Mouse (Mus musculus): ENCODE results near the gene Olfr772. TPM values are rescaled to one million over a fixed set of nuclear protein-coding genes. Genes with fewer than 3 reads are reported as not detected.
"Not testable (repeated sequence)": the region's sequence is repeated elsewhere in the genome, so short reads cannot be mapped to it uniquely, and the experiment has no call there.

Gene Olfr772
- polyA plus RNA-seq (2017; shearing (Covaris generic)): not detected

DNA sequence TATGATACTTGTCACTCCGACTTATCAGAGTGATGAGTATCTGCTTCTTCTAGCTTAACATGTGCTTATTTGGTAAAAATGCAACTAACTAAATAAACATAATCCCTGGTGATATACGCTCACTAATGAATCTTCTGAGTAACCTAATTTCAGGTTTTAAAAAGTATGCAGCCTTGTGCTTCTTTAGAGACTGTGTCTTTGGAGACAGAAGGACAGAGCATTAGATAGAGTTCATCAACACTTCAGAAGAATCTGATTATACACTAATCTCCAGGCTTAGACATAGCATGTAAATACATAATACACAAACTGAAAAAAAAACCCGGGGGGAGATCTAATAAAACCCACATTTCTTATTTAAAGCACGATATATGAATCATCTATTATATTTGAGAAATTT is at the start of gene Olfr772:
Olfr772 (minus strand) TSS at position 101 of the 400 bp plus-strand sequence.
- not testable (repeated sequence) for ATAC-seq

GRCm38 (mm10) chr10:129187319-129187718 is 9.6 kb upstream of the Olfr772 start, which contains the start of gene Olfr773:
Gene Olfr773 (minus strand): TSS chr10:129187419.
- ATAC-seq: not testable (repeated sequence)

DNA sequence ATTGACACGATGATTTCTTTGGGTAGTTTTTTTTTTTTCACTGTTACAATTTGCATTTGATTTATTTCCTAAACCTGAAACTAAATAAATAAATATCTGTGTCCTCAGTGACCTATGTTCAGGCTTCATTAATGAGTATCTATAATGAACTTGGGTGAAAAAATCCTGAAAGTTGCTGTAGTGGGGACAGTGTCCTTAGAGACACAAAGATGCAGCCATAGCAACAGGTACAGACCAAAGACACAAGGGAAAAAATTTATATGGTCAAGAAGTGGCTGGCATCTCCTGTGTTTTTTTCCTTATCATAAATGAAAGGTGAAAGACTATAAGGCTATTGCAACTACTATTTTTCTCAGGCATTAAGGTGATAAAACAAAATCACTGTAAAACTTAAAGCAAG is 13.1 kb downstream of the Olfr772 start, which contains the start of gene Olfr771:
Olfr771 (minus strand) TSS at position 101 of the 400 bp plus-strand sequence.
- no peak for ATAC-seq

DNA sequence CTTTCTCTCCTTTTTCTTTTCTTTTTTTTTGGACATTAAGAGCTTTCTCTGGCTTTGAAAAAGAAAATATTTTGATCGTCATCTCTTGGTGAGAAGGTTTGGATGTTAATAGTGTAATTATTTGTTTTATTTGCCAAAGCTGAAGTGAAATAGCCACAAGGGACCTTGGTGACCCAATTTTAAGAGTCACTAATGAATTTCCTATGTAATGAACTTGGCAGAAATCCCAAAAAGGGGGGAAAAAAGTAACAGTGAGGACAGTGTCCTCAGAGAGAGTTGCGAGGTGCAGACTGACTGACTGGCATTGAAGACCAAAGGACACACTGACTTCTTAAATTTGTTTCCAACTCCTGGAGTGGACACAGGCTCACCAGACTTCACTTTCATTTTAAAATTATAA is 38.8 kb downstream of the Olfr772 start, which contains the start of gene Olfr770:
Olfr770 (minus strand) TSS at position 101 of the 400 bp plus-strand sequence.
- ATAC-seq: no peak

Other genes with a start within 250 kb of the Olfr772 start
- 1 to 10 TPM; 3.6 to 5.1 (median 4.8) TPM for gene Itga7, start 244.1 kb downstream of the Olfr772 start, polyA plus RNA-seq (2017; shearing (Covaris generic))
- gene Mettl7b, start 216.9 kb downstream of the Olfr772 start, polyA plus RNA-seq (2017; shearing (Covaris generic)): not detected
- not detected for gene Olfr9, start 188.5 kb downstream of the Olfr772 start, polyA plus RNA-seq (2017; shearing (Covaris generic))
- not detected for gene Olfr763, start 167.1 kb downstream of the Olfr772 start, polyA plus RNA-seq (2017; shearing (Covaris generic))
- gene Olfr764-ps1, start 138.0 kb downstream of the Olfr772 start, polyA plus RNA-seq (2017; shearing (Covaris generic)): not detected
- gene Olfr765, start 127.9 kb downstream of the Olfr772 start, polyA plus RNA-seq (2017; shearing (Covaris generic)): not detected
- gene Olfr766-ps1, start 108.9 kb downstream of the Olfr772 start, polyA plus RNA-seq (2017; shearing (Covaris generic)): not detected
- gene Olfr767, start 95.0 kb downstream of the Olfr772 start, polyA plus RNA-seq (2017; shearing (Covaris generic)): under 1 TPM in 2 of 3 experiments, not detected in 1; 0.10 to 0.16 TPM
- gene Olfr768, start 78.5 kb downstream of the Olfr772 start, polyA plus RNA-seq (2017; shearing (Covaris generic)): not detected
- not detected for gene Olfr769, start 60.1 kb downstream of the Olfr772 start, polyA plus RNA-seq (2017; shearing (Covaris generic))
- not detected for gene Olfr770, start 38.9 kb downstream of the Olfr772 start, polyA plus RNA-seq (2017; shearing (Covaris generic))
- not detected for gene Olfr771, start 13.2 kb downstream of the Olfr772 start, polyA plus RNA-seq (2017; shearing (Covaris generic))
- not detected for gene Olfr773, start 9.5 kb upstream of the Olfr772 start, polyA plus RNA-seq (2017; shearing (Covaris generic))
- not detected for gene Olfr774, start 58.3 kb upstream of the Olfr772 start, polyA plus RNA-seq (2017; shearing (Covaris generic))
- gene Olfr775, start 70.5 kb upstream of the Olfr772 start, polyA plus RNA-seq (2017; shearing (Covaris generic)): not detected
- gene Olfr776, start 81.2 kb upstream of the Olfr772 start, polyA plus RNA-seq (2017; shearing (Covaris generic)): not detected
- not detected for gene Olfr777, start 93.6 kb upstream of the Olfr772 start, polyA plus RNA-seq (2017; shearing (Covaris generic))
- not detected for gene Olfr780, start 140.2 kb upstream of the Olfr772 start, polyA plus RNA-seq (2017; shearing (Covaris generic))
- not detected for gene Olfr781, start 150.9 kb upstream of the Olfr772 start, polyA plus RNA-seq (2017; shearing (Covaris generic))
- gene Olfr782, start 170.9 kb upstream of the Olfr772 start, polyA plus RNA-seq (2017; shearing (Covaris generic)): not detected
- gene Olfr784, start 206.2 kb upstream of the Olfr772 start, polyA plus RNA-seq (2017; shearing (Covaris generic)): not detected
- not detected for gene Olfr785, start 227.5 kb upstream of the Olfr772 start, polyA plus RNA-seq (2017; shearing (Covaris generic))
- gene Olfr786, start 249.4 kb upstream of the Olfr772 start, polyA plus RNA-seq (2017; shearing (Covaris generic)): not detected